Mouse (Mus musculus): Measurements from ENCODE around the gene Atp7b.

Gene Atp7b

GRCm38 (mm10) chr8:22022244-22022643 lies 37.9 kb downstream of the Atp7b start:
- no peak for DNase-seq

- no peak for DNase-seq
Measured at GRCm38 (mm10) chr8:22019498-22019897, 40.6 kb downstream of the Atp7b start.

- no peak for DNase-seq
Measured at GRCm38 (mm10) chr8:22017731-22018130, 42.4 kb downstream of the Atp7b start.

- DNase-seq, result no peak
Measured at GRCm38 (mm10) chr8:22013034-22013707, 46.9 kb downstream of the Atp7b start.

- DNase-seq, result peak; percentile 29
Measured at GRCm38 (mm10) chr8:22009403-22009802, 50.7 kb downstream of the Atp7b start.

- DNase-seq, result no peak
Measured at GRCm38 (mm10) chr8:22006423-22006822, 53.7 kb downstream of the Atp7b start.

GRCm38 (mm10) chr8:22004750-22005522 lies 55.2 kb downstream of the Atp7b start:
- DNase-seq, result no peak

- DNase-seq, result no peak
Measured at GRCm38 (mm10) chr8:21995181-21995580, 64.9 kb downstream of the Atp7b start.

GRCm38 (mm10) chr8:21992184-21992583 lies 67.9 kb downstream of the Atp7b start:
- peak; percentile 42 for DNase-seq

GRCm38 (mm10) chr8:21981664-21982337 lies 78.3 kb downstream of the Atp7b start:
- DNase-seq, result peak; percentile 25

- peak; percentile 31 for DNase-seq
Measured at GRCm38 (mm10) chr8:21978193-21978592, 81.9 kb downstream of the Atp7b start.

GRCm38 (mm10) chr8:21969475-21969874 lies 90.6 kb downstream of the Atp7b start, which contains the start of gene Ccdc70:
TSS of gene Ccdc70 (plus strand) at chr8:21969775.
- DNase-seq, result no peak

- no peak for DNase-seq
Measured at GRCm38 (mm10) chr8:21966646-21967045, 93.5 kb downstream of the Atp7b start.

GRCm38 (mm10) chr8:21958414-21958813 lies 101.7 kb downstream of the Atp7b start, which contains the start of gene Fam90a1a:
TSS of gene Fam90a1a (plus strand) at chr8:21958714.
- DNase-seq, result no peak

- no peak for DNase-seq
Measured at GRCm38 (mm10) chr8:21956336-21956735, 103.8 kb downstream of the Atp7b start.

- no peak for DNase-seq
Measured at GRCm38 (mm10) chr8:21955321-21955720, 104.8 kb downstream of the Atp7b start.

- no peak for DNase-seq
Measured at GRCm38 (mm10) chr8:21947311-21948017, 112.6 kb downstream of the Atp7b start.

GRCm38 (mm10) chr8:21946462-21946861 lies 113.6 kb downstream of the Atp7b start, which contains the start of gene Defb13:
TSS of gene Defb13 (plus strand) at chr8:21946762.
- DNase-seq, result no peak

All from cerebellum, adult 11-12 months (tissue).